Mouse (Mus musculus) kidney, postnatal 14 days (tissue): Measurements from ENCODE around the gene Chil1.

Experiments used
- DNase-seq: peaks from one replicate; pipeline ENCODE4 v3.0.0; 2022; ENCODE audit warnings: mixed read lengths

Gene Chil1

GRCm38 (mm10) chr1:134177976-134178375 is 4.0 kb upstream of the Chil1 start:
- DNase-seq, result no peak

GRCm38 (mm10) chr1:134184089-134184488 is 2.1 kb downstream of the Chil1 start:
- no peak for DNase-seq

DNA sequence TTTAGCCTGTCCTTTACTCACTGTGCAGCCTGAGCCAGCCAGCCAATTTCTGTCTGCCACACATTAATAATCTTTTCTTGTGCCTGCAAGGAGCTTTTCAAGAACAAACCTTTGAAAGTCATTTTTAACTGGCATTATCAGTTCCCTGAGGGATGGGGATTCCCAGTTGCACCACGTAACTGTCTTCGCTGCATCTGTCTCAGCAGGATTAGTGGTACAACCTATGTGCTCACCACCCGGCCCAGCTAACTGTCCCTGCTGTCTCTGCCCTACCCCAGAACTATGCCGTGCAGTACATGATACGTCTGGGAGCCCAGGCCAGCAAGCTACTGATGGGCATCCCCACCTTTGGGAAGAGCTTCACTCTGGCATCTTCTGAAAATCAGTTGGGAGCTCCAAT is 6.2 kb downstream of the Chil1 start:
- DNase-seq, result no peak

DNA sequence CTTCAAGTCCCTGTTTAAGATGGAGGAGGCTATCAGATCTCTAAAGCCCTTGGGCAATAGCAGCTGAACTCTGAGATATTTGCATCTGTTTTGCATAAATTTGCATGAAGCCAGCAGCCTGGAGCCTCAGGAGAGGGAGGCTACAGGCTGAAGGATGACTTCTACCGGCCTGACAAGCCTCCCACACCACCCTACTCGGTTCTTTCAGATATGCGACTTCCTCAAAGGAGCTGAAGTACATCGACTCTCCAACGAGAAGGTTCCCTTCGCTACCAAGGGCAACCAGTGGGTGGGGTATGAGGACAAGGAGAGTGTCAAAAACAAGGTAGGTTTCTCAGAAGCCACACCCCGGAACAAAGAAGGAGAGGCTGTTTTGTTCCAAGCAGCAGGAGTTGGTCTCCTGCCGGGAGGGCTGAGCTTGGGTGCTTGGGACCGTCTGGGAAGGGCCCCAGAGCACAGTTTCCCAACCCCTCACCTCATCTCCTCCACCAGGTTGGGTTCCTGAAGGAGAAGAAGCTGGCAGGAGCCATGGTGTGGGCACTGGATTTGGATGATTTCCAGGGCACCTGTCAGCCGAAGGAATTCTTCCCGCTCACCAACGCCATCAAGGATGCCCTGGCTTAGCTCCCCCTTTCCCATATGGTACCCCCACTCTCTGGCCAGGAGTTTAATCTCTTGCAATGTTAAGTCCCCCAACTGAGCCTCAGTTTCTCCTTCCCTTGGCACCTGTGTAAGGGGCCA is 7.2 kb downstream of the Chil1 start:
- DNase-seq, result no peak

- DNase-seq, result no peak
Observed at GRCm38 (mm10) chr1:134191192-134191591, 9.2 kb downstream of the Chil1 start.

- DNase-seq, result no peak
Observed at GRCm38 (mm10) chr1:134192024-134192423, 10.0 kb downstream of the Chil1 start.

DNA sequence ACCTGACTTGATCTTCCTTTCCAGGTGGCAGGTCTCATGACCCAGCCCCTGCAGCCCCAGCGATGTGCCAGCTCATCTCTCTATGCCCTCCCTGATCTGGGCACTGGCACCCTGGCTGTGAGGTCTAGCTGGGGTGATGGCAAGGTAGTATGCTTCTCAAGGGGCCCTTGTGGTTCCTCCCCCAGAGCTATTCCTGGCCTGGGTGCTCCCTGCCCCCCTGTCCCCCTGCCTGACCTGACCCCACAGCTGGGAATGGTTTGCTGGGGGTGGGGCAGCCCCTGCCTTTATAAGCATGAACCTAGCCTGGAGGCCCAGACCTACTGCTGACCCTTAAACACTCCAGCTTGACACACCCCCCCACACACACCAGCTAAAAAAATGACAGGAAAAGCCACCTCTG is 11.2 kb downstream of the Chil1 start, which contains the start of gene Mybph:
Gene Mybph, plus strand, starts transcription at position 323 of the 400 bp plus-strand sequence.
- DNase-seq, result no peak

- no peak for DNase-seq
Observed at GRCm38 (mm10) chr1:134193674-134194197, 11.8 kb downstream of the Chil1 start.

DNA sequence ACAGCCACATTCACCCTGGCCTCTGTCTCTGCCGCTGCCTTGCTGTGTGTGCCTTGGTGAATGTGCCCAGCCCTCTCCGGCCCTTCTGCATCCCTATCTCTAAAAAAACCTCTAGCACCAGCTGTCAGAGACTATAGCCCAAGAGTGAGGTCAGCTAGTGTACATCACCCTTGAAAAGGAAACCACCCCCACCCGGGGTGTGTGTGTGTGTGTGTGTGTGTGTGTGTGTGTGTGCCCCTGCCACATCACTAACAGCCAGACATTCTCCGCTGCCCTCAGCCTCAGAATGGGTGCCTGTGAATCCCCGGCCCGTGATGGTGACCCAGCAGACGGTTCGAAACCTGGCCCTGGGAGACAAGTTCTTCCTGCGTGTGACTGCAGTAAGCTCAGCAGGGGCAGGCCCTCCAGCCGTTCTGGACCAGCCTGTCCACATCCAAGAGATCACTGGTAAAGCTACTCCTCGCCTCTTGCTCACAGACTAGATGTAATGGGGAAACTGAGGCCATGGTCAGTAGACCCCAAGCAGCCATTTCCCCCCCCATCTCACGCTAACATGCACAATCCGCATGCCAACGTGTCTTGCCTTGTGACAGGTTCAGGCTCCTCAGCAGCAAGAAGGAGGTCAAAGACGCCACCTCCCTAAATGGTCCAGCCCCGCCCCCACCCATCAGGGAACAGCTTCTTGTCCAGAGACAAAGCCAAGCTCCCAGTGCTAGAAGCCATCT is 12.5 kb downstream of the Chil1 start:
- DNase-seq, result no peak

GRCm38 (mm10) chr1:134195117-134195516 is 13.1 kb downstream of the Chil1 start:
- no peak for DNase-seq

GRCm38 (mm10) chr1:134195571-134195970 is 13.6 kb downstream of the Chil1 start:
- no peak for DNase-seq

GRCm38 (mm10) chr1:134195979-134196378 is 14.0 kb downstream of the Chil1 start:
- DNase-seq, result peak; percentile 17

DNA sequence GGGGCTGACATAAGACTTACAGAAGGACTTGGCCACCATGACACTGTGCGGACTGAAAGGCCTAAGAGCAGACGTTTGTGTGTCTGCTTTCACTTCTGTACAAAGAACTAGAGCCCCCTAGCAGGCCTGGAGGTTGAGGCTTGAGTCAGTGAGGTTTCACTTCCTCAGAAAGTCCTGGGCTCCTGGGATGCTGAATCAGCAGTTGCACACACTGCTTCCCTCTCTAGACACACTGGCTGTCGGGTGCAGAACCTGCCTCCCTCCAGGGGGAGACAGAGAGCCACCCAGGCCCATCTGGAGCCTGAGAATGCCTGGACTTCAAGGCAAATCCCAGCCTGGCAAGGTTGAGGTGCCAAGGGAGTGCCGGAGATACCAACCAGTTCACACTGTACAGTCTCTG is 14.4 kb downstream of the Chil1 start:
- peak; percentile 70 for DNase-seq

GRCm38 (mm10) chr1:134197325-134197982 is 15.5 kb downstream of the Chil1 start:
- no peak for DNase-seq

DNA sequence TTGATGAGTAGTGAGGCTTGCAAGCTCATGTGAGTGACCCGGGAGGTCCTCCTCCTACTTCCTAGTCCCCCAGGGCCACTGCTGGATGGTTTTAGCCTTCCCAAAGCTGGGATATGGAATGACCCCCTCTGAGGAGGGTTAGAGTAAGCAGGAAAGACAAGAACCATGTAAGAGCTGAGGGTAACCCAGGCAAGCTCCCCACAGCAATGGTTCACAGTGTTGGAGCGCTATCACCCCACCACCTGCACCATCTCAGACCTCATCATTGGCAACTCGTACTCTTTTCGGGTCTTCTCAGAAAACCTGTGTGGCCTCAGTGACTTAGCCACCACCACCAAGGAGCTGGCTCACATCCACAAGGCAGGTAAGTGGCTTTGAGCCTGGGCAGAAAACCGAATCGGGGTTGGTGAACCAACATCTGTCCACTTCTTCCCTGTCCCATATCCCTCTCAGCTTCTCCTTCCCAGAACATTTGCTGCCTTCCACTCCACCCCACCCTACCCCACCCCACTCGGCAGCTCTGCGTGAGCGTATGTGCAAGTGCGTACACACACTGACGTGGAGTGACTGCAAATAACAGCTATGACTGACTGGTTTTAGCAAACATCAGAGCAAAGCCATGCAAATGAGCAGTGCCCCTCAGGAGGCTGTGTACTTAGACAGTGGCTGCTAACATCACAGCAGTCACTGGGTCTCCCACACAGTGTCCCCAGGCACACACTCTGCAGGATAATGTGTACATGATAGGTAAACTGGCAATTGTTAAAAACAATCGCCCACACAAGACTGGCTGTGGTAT is 16.4 kb downstream of the Chil1 start:
- DNase-seq, result no peak

DNA sequence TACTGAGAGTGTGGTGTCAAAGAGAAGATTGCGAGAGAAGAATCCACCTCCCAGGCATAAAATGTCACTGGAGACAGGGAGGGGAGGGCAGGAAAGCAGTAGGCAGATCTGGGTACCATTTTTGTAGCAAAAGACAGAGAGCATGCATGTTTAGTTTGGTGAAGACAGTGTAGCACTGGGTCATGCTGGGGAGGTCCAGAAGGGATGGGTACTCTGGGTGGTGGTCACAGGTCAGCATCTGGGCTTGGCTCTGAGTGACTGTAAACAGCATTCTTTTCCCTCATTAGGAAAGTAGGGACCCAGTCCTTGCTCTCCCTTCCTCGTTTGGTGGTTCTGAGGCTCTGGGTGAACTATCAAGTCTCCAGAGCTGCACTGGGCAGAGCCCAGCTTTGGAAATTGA is 18.5 kb downstream of the Chil1 start:
- no peak for DNase-seq

GRCm38 (mm10) chr1:134200998-134201686 is 19.2 kb downstream of the Chil1 start:
- DNase-seq, result no peak

DNA sequence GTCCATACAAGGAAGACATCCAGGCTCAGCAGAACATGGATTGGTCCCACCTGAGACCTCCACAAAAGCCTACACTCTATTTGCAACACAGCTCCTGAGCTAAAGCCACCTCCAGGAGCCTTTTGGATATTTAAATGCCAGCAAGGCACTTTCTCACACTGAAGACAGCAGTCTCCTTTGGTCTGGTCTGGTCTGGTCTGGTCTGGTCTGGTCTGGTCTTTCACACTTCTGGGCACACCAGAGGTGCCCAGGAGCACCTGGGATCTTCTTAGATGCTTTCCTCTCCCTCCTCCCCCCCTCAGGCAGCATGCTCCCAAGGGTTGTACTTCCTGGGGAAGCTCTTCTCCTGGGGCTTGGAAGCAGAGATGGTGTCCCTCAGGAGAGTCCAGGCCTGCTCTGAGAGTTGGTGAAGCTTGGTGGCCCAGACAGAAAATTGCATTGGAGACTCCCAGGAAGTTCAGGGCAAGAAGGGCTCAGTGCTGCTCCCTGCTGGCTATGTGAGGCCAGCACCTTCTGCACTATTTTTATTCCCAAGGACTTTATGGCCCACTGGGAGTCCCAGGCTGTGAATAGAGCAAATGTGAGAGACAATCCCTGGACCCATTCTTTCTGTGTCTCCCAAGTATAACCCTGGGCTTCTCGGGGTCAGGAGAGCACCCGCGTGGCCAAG is 19.9 kb downstream of the Chil1 start:
- peak; percentile 66 for DNase-seq

GRCm38 (mm10) chr1:134204230-134204629 is 22.3 kb downstream of the Chil1 start:
- DNase-seq, result no peak

DNA sequence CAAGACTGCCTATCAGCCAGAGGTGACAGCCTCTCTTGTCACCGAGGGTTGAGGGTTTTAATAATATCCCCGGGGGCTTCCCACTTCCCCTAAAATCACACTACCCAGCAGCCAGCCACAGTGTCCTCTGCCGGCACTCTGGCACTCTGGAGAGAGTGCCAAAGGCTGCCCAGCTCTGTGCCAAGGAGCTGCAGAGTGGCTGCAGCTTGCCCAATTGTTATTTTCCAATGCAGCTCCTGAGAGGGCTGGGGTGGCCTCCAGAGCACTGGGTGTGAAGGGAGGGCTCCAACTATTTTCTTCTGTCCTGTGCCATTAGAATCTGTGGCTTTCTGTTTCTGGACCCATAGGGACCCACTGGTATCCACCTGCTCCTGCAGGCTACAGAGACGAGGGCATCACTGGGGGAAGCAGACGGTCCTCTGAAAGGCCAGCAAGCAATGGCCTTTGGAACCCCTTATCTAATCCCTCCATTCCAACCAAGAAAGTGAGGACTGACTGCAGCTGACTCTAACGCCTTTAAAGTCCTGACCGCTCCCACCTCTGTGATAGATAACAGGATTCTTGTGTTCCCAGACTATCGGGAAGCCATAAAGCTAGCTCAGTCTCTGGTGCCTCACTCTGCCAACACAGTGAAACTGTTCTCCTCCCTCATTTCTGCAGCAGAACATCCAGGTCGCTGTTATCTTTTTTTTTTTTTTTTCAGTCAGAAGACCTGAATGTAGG is 23.5 kb downstream of the Chil1 start:
- no peak for DNase-seq

DNA sequence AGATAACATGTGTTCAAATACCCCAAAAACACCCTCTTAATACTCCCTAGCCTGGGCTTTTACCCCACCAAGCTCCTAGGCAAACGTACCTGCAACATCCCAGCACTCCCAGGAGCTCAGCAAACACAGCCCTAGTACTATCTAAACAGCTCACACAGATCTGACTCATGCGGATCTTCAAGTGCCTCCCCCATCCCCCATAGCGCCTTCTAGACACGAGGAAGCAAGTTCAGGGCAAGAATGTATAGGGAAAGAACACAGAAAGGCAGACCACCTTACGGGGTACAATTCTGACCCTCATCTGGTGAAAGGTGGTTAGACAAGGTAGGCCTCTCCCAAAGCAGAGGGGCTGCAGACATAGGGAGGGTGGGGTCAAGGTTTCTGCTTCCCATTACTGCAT is 24.1 kb downstream of the Chil1 start:
- no peak for DNase-seq
